Mouse (Mus musculus): ENCODE results near the gene Bcas3.

Gene Bcas3

DNA sequence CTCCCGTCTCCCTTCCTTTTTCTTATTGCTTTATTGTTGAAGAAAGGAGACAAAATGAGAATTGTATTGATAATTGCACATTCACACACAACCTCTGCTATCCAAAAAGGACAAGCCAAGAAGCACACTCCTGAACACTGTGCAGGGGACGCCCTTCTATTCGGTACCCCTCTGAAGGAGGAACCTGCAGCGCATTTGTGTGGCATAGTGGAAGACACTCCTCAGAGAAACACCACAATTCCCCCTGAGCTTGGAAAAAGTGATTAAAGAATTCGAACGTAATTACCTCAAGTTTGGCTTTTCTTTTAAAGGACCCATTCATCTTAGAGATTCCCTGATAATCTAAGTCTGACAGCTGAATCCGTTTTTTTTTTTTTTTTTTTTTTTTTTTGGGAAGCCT, 261.5 kb downstream of the Bcas3 start:
- DNase-seq (ENCODE audit: low read depth, low spot score): no peak

DNA sequence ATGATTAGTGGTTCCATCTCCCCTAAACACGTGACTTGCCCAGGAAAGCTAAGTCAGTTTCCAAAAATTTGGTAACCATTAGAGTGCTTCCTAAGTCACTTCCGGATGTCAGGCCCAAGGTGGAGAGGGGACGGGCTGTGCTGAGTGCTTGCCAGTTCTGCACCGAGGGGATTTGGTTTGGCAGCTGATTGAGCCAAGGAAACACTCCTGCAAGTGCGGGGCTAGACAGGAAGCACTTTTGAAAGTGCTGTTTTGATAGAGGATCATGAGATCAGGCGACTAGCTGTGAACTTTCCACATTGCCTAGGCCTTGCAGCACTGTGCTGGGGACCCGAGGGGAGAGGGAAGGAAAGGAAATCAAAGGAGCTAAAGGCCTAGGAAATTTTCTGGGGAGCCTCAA, 262.5 kb downstream of the Bcas3 start:
- peak; percentile 73 for DNase-seq (ENCODE audit: low read depth, low spot score)

DNA sequence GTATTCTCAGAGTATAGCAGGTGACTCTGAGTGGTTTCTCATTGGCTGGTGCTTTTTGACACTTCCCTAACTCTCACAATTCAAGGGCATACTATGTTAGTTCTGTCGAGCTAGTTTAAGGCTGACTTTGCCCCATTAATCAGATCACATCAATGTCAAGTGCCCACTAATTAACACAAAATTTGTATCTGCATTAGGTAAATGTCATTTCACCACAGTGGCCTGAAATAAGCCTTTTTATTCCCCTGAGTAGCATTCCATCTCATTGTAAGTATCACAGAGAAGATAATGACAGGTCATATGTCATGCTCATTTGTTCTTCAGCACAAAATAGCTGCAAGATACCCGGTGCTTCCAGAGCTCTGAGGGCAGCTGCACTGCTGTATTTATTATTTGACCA, 268.5 kb downstream of the Bcas3 start:
- no peak for DNase-seq (ENCODE audit: low read depth, low spot score)

DNA sequence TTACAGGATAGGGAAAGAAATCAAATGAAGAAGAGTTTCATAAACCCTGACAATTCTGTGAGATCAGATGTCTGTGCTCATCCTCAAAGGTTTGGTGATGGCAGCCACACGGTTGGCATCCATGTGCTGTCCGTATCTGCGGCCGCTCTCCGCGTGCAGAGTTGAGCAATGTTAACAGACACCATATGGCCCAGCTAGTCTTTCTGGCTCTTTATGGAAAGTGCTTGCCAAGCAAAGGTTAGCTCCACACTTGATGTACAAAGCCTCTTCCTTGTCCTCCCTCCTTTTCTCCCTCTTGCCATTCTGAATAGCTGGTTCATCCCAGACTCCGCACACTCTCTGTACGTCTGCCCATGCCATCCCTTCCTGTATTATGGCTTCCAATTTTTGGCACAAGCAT, 269.0 kb downstream of the Bcas3 start:
- no peak for DNase-seq (ENCODE audit: low read depth, low spot score)

DNA sequence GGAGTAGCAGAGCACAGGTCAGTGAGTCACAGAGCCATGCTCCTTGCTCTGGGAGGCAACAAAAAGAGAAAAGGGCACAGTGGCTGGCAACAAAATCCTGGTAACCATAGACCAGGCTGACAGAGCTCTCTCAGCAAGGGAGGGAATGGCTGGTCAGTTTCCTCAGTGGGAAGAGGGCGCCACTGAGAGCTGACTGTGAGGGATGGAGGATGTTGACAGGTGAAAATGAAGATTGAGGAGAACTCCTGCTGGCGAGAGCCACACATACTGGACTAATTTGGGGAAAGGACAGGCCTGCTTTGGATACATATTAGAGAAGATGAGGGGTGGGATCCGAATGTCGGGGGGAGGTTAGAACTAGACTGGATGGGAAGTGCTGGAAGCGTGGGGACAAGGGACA, 272.2 kb downstream of the Bcas3 start:
- DNase-seq (ENCODE audit: low read depth, low spot score): no peak

DNA sequence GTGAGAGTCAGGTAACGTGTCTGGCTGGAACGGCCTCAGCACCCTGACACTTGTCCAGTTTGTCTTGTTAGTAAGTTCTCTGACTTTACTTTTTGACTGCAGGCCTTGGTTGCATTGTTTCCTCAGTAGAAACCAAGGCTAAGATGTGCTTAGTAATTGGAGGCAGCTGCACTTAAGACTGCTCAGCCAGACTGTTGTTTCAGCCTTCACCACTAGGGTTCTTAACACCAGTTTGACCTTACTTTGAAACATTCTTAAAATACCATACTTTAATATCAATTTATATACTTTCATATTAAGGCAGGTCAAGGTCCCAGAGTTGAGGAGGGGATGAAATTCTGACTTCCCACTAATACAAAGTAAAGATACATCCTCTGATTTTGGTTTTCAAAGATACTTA, 273.9 kb downstream of the Bcas3 start:
- no peak for DNase-seq (ENCODE audit: low read depth, low spot score)

DNA sequence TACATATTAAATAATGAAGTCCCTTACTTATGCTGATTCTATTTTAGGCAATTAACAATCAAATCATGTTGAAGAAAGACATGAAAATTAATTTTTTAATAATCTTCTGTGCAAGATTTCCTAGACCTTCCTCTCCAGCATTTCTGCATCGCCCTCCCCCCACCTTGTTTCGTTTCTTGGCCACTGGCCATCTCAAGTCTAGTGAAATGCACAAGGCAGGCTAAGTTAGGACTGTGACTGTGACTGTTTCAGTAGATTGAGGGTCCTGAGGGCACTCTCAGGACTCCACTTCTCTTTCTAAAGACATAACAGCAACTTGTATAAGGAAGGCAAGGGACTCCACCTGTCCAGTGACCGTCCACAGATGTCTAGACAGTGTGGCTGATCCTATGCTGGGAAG, 274.4 kb downstream of the Bcas3 start:
- DNase-seq (ENCODE audit: low read depth, low spot score): no peak

DNA sequence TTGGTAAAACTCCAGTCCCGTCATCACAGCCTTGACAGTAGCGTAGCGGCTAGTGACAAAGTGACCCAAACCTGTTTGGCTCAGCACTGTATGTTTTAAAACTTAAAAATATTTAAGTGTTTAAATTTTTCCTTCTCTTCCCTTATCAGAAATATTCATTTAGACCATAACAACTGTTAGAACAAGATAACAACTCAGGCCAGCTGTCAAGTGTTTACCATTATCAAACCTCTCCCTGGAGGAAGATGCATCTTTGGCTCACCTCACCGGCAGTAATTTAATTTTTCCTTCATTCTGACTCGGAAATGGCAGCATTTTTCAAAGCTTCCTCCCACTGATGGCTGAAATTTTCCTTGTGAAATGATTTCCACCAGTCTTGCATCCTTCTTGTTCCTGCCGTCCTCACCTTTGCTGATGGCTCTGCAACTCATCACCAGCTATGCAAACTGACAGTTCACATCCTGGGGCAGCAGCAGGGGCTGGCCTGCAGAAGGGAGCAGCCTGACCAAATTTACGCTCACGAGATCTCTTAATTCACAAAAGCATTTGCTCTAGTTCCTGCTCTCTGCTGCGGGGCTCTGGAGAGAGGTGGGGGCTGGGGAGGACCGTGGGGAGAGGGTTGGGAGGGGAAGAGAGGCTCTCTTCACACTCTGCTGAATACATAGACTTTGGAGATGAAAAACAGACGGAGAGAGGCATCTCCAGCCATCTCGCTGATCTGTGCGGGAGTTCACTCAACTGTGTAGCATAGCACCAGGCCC, 275.5 kb downstream of the Bcas3 start:
- DNase-seq (ENCODE audit: low read depth, low spot score): no peak

DNA sequence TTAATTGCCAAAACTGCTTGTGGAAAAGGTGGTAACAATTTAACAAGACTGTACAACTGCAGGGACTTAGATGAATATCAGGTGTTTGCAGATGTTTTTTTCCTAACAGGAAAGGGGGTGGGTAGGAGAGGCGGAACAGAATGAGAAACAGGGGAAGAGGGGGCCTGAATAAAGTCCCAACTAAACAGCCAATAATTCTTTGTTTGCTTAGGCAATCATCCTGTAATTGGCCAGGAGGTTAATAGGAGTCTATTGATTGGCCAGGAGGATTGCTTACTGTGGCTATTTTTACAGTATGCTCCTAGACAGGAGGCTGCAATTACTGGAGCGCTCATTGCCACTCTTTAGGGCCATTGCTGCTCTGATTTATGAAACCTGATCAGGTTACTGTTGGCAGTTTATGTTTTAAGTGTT, 279.6 kb downstream of the Bcas3 start:
- no peak for DNase-seq (ENCODE audit: low read depth, low spot score)

DNA sequence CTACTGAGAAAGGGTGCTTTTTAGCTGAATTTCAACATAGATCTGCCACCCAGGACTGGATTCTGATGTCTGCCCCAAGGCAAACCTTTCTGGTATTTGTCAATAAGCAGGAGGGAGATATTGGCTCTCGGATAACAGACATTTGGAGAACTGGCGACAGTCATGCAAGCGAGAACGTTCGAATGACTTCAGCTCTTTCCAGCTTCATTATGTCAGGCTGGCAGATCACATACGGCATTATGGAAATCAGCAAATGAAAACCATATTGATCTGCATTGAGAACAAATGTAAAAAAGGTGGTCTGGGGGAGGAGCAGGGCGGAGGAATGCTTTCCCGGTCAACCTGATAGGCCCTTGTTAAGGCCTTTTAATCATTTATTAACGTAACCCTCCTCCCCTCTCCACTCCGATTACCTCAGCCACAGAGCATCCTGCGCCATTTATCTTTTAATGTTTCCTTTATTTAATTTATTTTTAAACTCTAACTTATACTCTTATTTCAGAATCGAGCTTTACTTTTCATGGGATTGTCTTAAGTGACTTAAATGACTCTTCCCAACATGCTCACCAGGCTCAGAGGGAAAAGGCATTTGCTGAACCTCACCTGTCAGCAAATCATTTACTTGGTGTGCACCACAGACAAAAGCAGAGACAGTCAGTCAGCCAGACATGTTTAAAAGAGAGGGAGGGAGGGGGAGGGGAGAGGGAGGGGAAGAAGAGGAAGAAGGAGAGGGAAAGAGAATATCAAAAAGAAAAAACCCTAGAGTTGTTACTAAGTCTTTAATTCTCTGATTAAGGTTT, 285.9 kb downstream of the Bcas3 start:
- DNase-seq (ENCODE audit: low read depth, low spot score): no peak

DNA sequence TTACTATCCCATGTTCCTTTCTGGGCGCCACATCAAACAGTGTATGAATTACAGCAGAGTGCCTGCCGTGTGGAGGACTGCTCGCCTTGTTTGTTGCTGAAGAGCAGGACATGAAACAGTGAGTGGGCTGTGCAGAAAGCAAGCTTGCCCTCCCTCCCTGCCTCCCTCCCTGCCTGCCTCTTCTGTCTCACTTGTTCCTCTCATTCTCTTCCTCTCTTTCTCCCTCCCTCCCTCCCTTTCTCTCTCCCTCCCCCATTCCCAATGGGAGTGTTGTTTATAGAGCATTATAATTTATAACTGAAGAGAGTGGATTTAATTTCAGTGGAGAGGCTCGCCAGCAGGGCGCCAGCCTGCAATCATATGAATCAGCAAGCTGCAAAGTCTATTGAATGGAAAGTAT, 287.7 kb downstream of the Bcas3 start:
- no peak for DNase-seq (ENCODE audit: low read depth, low spot score)

DNA sequence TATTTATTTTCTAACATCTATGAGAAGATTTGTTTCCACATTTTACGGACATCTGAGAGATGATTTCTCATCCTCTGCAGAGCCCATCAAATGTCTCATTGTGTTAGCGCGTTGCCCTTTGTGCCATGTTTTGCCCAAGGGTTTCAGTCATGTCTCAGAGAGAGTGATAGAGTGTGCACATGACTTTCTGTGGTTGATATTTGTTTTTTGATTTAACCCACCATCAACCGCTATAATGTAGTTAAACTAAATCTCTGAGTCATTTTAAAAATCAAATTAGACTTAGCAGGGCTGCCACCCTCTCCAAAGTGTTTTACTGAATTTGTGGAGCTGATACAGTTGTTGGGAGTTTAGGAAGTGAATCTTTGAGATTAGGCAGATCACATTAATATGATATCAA, 288.5 kb downstream of the Bcas3 start:
- DNase-seq (ENCODE audit: low read depth, low spot score): no peak

DNA sequence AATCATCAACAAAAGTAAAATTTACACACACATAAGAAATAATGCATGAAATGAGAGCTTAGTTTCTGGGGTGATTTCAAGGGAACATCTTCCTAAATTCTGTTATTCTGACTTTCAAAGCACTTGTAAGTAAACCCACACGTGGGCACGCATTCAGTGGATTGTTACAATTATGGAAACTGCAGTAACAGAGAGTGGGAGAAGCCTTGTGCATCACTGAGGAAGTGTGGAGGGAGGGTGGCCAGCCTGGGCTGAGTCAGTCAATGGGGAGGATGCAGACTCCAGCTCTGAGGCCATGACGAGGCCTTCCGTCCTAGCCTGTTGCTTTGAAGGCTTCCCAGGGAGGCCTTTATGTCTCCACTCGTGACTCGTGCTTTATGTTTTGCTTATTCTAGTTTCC, 289.6 kb downstream of the Bcas3 start:
- DNase-seq (ENCODE audit: low read depth, low spot score): no peak

DNA sequence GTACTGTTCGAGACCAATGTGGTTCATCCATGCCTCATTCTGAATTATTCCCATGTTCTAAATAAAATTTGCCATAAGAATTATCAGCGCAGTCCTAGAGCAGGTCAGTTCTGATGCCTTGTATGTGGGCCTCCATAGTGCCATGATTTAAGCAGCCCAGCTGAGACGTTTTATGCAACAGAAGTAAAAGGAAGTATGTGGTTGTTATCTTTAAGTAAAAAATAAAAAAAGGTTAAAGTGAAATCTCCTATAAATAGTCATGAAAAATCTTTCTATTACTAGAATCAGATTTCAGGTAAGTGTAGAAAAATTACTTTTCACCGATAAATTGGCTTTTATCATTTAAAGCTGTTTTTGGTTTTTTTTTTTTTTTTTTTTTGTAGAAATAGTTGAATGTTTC, 290.1 kb downstream of the Bcas3 start:
- DNase-seq (ENCODE audit: low read depth, low spot score): no peak

DNA sequence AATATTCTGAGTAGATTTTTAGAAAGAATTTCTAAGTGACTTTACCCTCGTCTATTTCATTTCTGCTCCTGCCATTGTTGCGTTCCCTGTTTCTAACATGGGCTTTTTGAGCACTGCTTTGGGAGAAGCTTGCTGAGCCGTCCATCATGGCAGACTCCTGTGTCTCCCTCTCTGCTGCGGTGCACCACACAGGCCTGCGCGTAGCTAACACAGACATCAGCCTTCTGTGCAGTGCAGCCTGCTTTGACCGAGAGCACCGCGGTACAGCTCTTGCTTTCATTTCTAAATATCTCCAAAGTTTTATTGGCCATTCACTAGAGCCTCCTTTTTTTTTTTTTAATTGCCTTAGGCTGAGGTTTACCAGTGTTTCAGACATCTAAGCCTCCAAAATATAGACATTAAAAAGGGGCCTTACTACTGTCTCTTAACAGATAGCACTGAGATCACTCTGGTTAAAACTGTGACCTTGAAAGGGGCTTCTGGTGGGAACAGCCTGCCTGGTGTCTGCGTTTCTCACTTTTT, 290.6 kb downstream of the Bcas3 start:
- DNase-seq (ENCODE audit: low read depth, low spot score): no peak

DNA sequence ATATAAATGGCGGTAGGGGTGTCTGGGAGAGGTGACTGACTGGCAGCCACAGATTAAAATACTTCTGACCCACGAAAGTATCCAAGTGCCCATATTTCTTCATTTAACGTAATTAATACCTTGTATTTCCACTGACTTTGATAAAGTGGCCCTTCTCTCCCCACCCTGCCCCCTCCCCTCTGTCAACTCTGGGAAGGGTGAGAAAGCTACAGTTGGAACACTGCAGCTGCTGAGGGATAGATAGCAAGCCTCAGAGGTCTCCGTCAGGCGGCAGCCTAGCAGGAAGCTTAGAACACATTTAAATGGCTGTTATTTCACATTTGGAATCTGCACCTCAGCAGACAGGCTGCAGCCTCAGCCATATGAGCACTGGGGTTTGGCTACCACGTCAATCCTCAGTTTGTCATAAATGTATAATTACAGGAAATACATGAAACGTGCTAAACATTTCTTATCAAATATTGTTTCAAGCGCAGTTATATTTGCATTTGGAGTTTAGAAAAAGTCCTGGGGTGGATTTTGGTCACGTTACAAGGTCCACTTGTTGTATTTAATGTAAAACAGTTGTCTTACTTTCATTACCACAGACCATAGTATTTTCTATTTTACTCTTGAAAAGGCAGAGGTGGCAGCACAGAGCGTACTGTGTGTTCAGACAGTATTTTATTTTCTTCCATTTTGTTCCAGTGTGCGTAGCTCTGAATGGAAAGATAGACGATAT, 291.2 kb downstream of the Bcas3 start:
- no peak for DNase-seq (ENCODE audit: low read depth, low spot score)

DNA sequence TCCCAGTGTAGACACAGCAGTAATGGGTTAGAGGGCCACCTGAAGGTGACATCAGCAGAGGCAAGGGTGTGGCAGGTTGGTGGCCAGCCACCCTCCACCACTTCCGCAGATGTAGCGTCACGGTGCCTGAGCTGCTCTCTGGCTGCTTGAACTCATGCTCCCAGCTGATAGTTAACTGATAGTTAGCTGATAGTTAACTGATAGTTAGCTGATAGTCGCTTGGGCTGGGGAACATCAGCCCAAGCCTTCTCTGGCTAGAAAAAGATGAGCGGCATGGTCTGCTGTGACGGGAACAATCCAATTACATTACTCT, 291.7 kb downstream of the Bcas3 start:
- DNase-seq (ENCODE audit: low read depth, low spot score): no peak

DNA sequence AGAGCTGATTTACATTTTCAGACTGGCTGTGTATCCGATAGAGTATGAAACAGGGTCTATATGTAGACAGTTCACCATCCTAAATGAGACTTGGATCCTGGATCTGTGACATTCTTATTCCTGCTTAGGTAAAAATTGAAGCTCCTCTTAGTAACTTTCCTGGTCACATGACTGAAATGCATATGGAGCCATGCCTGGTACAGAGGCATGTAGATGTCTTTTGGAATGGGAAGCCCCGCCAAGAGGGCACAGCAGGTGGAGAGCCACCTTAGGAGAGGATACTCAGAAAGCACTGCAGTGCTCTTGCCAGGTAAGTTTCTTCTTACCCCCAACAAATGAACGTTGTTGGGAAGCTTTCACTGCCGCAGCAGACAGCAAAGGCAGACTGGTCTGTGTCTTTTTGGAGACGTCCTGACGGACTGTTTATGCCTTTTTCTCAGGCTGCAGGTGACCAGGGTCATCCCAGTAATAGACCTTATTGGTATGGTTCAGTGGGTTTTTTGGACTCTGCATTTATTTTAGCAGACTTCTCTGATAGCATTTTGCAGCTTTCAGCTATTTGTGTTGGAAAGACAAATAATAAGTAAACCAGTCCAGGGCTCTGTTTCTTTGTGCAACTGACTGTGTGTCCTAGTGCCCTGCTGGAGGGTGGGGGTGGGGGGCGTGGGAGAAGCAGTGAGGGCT, 292.3 kb downstream of the Bcas3 start:
- DNase-seq (ENCODE audit: low read depth, low spot score): no peak

DNA sequence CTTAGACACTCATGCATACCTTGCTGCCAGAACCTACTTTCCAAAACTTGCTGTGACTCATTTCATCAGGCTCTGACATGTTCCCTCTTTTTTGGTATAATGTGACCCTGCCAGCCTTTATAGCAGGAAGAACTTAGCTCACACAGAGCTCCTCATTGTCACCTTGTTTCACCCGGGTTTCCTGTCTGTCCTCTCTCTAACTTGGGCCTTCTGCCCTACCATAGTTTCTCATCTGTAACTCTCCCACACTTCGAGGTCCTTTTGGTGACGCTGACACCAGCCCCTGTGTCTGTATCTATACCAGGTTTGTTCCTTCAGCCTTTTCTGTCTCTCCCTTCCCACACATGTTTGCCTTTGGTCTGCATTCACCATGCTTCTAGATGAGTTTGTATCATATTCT, 295.9 kb downstream of the Bcas3 start:
- DNase-seq (ENCODE audit: low read depth, low spot score): no peak

DNA sequence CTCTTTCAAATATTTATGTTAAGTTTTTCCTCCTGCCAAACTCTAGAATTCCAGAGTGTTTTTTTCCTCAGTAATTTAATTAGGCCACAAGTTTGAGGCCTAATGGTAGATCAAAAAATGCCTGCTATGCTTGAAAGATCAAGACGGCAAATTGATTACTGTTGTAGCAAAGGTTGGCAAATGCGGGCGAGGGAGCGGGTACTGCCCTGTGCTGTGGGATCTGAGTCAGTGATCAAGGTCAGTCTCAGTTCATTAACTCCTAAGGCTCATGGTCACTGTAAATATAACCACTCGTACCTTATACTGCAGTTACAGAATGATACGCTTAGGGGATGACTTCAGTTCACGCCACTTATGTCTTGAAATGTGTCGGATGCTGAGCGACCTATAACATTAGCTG, 296.4 kb downstream of the Bcas3 start:
- no peak for DNase-seq (ENCODE audit: low read depth, low spot score)

DNA sequence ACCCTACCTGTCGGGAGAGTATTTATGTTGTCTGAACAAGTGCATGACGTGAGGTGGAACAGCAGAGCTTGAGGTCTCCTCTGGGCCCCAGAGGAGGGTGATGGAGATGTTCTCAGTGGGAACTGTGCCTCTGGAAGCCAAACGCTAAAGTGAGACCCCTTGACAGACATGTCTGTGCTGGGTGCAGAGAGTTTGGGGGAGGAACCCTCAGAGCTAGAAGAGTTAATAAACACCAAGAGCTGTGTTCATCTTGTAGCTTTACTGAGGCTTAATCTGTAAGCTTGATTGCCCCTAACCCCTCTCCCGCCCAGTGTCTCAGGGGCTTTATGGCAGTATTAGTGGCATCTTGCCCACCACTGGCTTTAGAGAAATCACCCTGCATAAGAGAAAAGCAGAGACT, 304.5 kb downstream of the Bcas3 start:
- no peak for DNase-seq (ENCODE audit: low read depth, low spot score)

DNA sequence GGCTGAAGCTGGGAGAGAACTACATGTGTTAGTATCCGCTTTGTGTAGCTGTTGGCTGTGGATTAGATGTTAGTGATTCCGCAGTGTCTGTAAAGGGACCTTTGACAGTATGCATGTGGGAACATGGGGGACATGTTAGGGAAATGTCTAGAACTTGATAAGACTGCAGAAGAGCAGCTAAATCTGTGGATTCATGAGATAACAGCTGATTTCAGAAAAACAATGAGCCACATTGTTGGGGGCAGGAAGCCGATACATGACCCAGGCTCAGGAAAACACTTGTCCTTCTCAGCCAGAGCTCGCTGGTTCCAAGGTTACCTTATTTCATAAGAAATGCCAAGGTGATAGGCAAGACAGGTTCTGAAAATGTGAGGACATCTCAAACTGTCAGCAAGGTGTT, 307.3 kb downstream of the Bcas3 start:
- DNase-seq (ENCODE audit: low read depth, low spot score): no peak

All from skeletal muscle tissue, adult 2 months (tissue).